Comparison of ENCODE assay signal across 19 mouse cellular contexts in the genomic region with DNA sequence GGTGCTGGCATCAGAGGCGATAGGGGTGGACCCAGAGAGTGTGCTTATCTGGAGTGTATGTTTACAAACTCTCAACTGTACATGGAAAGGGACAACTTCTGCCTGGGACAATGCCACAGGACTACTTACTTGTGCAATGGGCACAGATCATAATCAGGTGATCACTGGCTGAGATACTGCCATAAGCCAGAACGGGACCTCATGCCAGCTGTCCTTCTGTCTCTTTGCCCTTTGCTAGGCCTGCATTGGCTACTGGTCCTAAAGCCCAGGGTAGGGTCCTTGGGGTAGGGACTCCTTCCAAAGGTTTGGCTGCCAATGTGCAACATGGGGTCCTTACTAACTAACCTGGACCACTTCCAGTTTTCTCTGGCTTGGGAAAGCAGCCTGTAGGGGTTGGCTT.
A peak's percentile ranks its signal among the peaks of the same experiment; 100 is the strongest.
DNase-seq lines count a peak whose midpoint lies in the region; ATAC-seq and TF ChIP-seq lines count a peak whose summit lies in the region.
"Had no signal": no experiment of that assay in that cellular context is flagged by ENCODE, and none has a peak within 500 bp of the region (broad histone marks: within the 10 kb centered on the region; RNA-seq: fewer than 3 reads in every experiment).

No protein-coding gene starts in this region.

- H3K27ac ChIP-seq in hindbrain, postnatal 0 days = no peak overlapping the region
- H3K27ac ChIP-seq in hindbrain, embryonic 10.5 days = no peak overlapping the region
- no peak overlapping the region for H3K27ac ChIP-seq in lung, postnatal 0 days (ENCODE audit: low read length)
- no peak overlapping the region for H3K27ac ChIP-seq in kidney, embryonic 14.5 days (ENCODE audit: low read depth, low read length)
- H3K27ac ChIP-seq: embryonic facial prominence, embryonic 13.5 days; heart, embryonic 10.5 days; intestine, embryonic 15.5 days had no signal

- ATAC-seq in hindbrain, postnatal 0 days = peak; percentile 81
- ATAC-seq in lung, postnatal 0 days = 0 out of 2 replicates have a peak, but pooled peaks have one; percentile 23
- no peak for ATAC-seq in kidney, embryonic 14.5 days (ENCODE audit: low FRiP score, low TSS enrichment)
- ATAC-seq: forebrain, embryonic 14.5 days; intestine, embryonic 15.5 days had no signal

- WGBS in hindbrain, postnatal 0 days = 62% methylated on average over 2 of the region's 2 CpGs
- WGBS in hindbrain, embryonic 10.5 days = 97% methylated on average over 2 of the region's 2 CpGs
- 51% methylated on average over 2 of the region's 2 CpGs for WGBS in lung, postnatal 0 days
- 90% methylated on average over 2 of the region's 2 CpGs for WGBS in kidney, embryonic 14.5 days

- no peaks in the 10 kb centered on the region for H3K9me3 ChIP-seq in hindbrain, postnatal 0 days (ENCODE audit: low read length)
- 0 out of 2 replicates have a peak, but pooled peaks cover 3% of the 10 kb centered on the region for H3K9me3 ChIP-seq in hindbrain, embryonic 10.5 days
- H3K9me3 ChIP-seq in lung, postnatal 0 days (ENCODE audit: low read length) = no peaks in the 10 kb centered on the region
- no peaks in the 10 kb centered on the region for H3K9me3 ChIP-seq in kidney, embryonic 14.5 days (ENCODE audit: control insufficient read depth, low read length)
- H3K9me3 ChIP-seq: embryonic facial prominence, embryonic 13.5 days; heart, embryonic 10.5 days; intestine, embryonic 15.5 days had no signal

- H3K4me3 ChIP-seq in hindbrain, postnatal 0 days (ENCODE audit: low read length) = no peak overlapping the region
- no peak overlapping the region for H3K4me3 ChIP-seq in hindbrain, embryonic 10.5 days
- no peak overlapping the region for H3K4me3 ChIP-seq in lung, postnatal 0 days (ENCODE audit: low read depth, low read length)
- H3K4me3 ChIP-seq in kidney, embryonic 14.5 days (ENCODE audit: low read length) = no peak overlapping the region
- H3K4me3 ChIP-seq: embryonic facial prominence, embryonic 13.5 days; heart, embryonic 10.5 days; intestine, embryonic 15.5 days had no signal

- H3K36me3 ChIP-seq in hindbrain, postnatal 0 days (ENCODE audit: insufficient read depth, low read length) = no peaks in the 10 kb centered on the region
- no peaks in the 10 kb centered on the region for H3K36me3 ChIP-seq in hindbrain, embryonic 10.5 days
- no peaks in the 10 kb centered on the region for H3K36me3 ChIP-seq in lung, postnatal 0 days (ENCODE audit: insufficient read depth, low read length)
- no peaks in the 10 kb centered on the region for H3K36me3 ChIP-seq in kidney, embryonic 14.5 days (ENCODE audit: control insufficient read depth, insufficient read depth, low read length)
- H3K36me3 ChIP-seq: embryonic facial prominence, embryonic 13.5 days; heart, embryonic 10.5 days; intestine, embryonic 15.5 days had no signal

- no peak overlapping the region for H3K9ac ChIP-seq in hindbrain, postnatal 0 days (replicated peaks; ENCODE audit: low read length)
- no peak overlapping the region for H3K9ac ChIP-seq in lung, postnatal 0 days (replicated peaks; ENCODE audit: low read depth)
- H3K9ac ChIP-seq in kidney, embryonic 14.5 days (ENCODE audit: low read depth, low read length) = no peak overlapping the region
- H3K9ac ChIP-seq: embryonic facial prominence, embryonic 13.5 days; intestine, embryonic 15.5 days had no signal

- peaks cover 7% of the 10 kb centered on the region; the same call in 1 of the 2 replicates for H3K4me1 ChIP-seq in hindbrain, postnatal 0 days (ENCODE audit: insufficient read depth, low read length)
- peaks cover 10% of the 10 kb centered on the region for H3K4me1 ChIP-seq in hindbrain, embryonic 10.5 days (replicated peaks)
- H3K4me1 ChIP-seq in lung, postnatal 0 days (ENCODE audit: insufficient read depth, low read depth, low read length) = 0 out of 2 replicates have a peak, but pooled peaks cover 5% of the 10 kb centered on the region
- no peaks in the 10 kb centered on the region for H3K4me1 ChIP-seq in kidney, embryonic 14.5 days (ENCODE audit: control insufficient read depth, insufficient read depth, low read length)
- H3K4me1 ChIP-seq: embryonic facial prominence, embryonic 13.5 days; intestine, embryonic 15.5 days had no signal

- no peak for TF ChIP-seq EP300 in lung, postnatal 0 days (IDR thresholded peaks at IDR 0.05)

- TF ChIP-seq CTCF in hindbrain, postnatal 0 days (IDR thresholded peaks at IDR 0.05; ENCODE audit: low read depth) = no peak
- TF ChIP-seq CTCF in lung, postnatal 0 days (IDR thresholded peaks at IDR 0.05) = no peak

- peak; percentile 79 to 83 for DNase-seq in cerebellum, postnatal 14 days
- no peak for DNase-seq in cerebellum, adult 18-20 months
- DNase-seq in hindbrain, postnatal 0 days (ENCODE audit: low spot score) = peak; percentile 87
- DNase-seq in hindbrain, embryonic 10.5 days (ENCODE audit: low spot score) = no peak
- DNase-seq in lung, postnatal 0 days (ENCODE audit: low spot score) = no peak
- DNase-seq in lung, postnatal 25 days (ENCODE audit: low spot score) = no peak
- DNase-seq in adipocyte (ENCODE audit: low spot score) = peak; percentile 80
- DNase-seq: adrenal gland, postnatal 14 days; cerebellum, adult 2 months; cerebellum, postnatal 36 days; gastrocnemius, postnatal 10 days; heart, adult 18-20 months; heart, postnatal 10 days; heart, postnatal 4 days had no signal

- H3K27me3 ChIP-seq in hindbrain, postnatal 0 days (ENCODE audit: insufficient read depth, low read length) = no peaks in the 10 kb centered on the region
- H3K27me3 ChIP-seq in hindbrain, embryonic 10.5 days (ENCODE audit: insufficient read depth, poor library complexity, severe bottlenecking) = no peaks in the 10 kb centered on the region
- H3K27me3 ChIP-seq in lung, postnatal 0 days (replicated peaks; ENCODE audit: insufficient read depth, low read length) = no peaks in the 10 kb centered on the region
- H3K27me3 ChIP-seq in kidney, embryonic 14.5 days (ENCODE audit: control insufficient read depth, insufficient read depth, low read length) = no peaks in the 10 kb centered on the region
- H3K27me3 ChIP-seq: embryonic facial prominence, embryonic 13.5 days; intestine, embryonic 15.5 days had no signal

- H3K4me2 ChIP-seq in hindbrain, postnatal 0 days (ENCODE audit: low read depth, low read length) = no peak overlapping the region
- H3K4me2 ChIP-seq in lung, postnatal 0 days (replicated peaks; ENCODE audit: low read depth, low read length) = no peak overlapping the region
- H3K4me2 ChIP-seq in kidney, embryonic 14.5 days (replicated peaks; ENCODE audit: low read depth, low read length) = no peak overlapping the region
- H3K4me2 ChIP-seq: embryonic facial prominence, embryonic 13.5 days; intestine, embryonic 15.5 days had no signal

Comparison
In these comparisons a context has a peak if more than half of its experiments do, and no peak if none do; other contexts are left out.
1. DNase-seq: peak in cerebellum, postnatal 14 days (2 of 2), hindbrain, postnatal 0 days (single experiment) and adipocyte (single experiment); none in cerebellum, adult 18-20 months (0 of 2), hindbrain, embryonic 10.5 days (single experiment), lung, postnatal 0 days (single experiment) and lung, postnatal 25 days (single experiment).